Mouse (Mus musculus): Measurements from ENCODE around the gene Grik1.
A peak's percentile ranks its signal among the peaks of the same experiment; 100 is the strongest.

The Grik1 gene

GRCm38 (mm10) chr16:88142136-88142535 is 147.9 kb downstream of the Grik1 start:
- DNase-seq (ENCODE audit: low read depth, low spot score): no peak

- no peak for DNase-seq (ENCODE audit: low read depth, low spot score)
Measured at GRCm38 (mm10) chr16:88141594-88141993, 148.5 kb downstream of the Grik1 start.

- DNase-seq (ENCODE audit: low read depth, low spot score): no peak
Measured at GRCm38 (mm10) chr16:88138913-88139312, 151.2 kb downstream of the Grik1 start.

- DNase-seq (ENCODE audit: low read depth, low spot score): no peak
Measured at GRCm38 (mm10) chr16:88132919-88133318, 157.1 kb downstream of the Grik1 start.

GRCm38 (mm10) chr16:88131103-88131502 is 159.0 kb downstream of the Grik1 start:
- DNase-seq (ENCODE audit: low read depth, low spot score): no peak

- no peak for DNase-seq (ENCODE audit: low read depth, low spot score)
Measured at GRCm38 (mm10) chr16:88125098-88125497, 165.0 kb downstream of the Grik1 start.

GRCm38 (mm10) chr16:88112551-88113138 is 177.4 kb downstream of the Grik1 start:
- DNase-seq (ENCODE audit: low read depth, low spot score): no peak

GRCm38 (mm10) chr16:88111459-88111858 is 178.6 kb downstream of the Grik1 start:
- DNase-seq (ENCODE audit: low read depth, low spot score): no peak

- DNase-seq (ENCODE audit: low read depth, low spot score): no peak
Measured at GRCm38 (mm10) chr16:88094206-88094789, 195.8 kb downstream of the Grik1 start.

GRCm38 (mm10) chr16:88087280-88087679 is 202.8 kb downstream of the Grik1 start:
- DNase-seq (ENCODE audit: low read depth, low spot score): no peak

- DNase-seq (ENCODE audit: low read depth, low spot score): no peak
Measured at GRCm38 (mm10) chr16:88074716-88075115, 215.3 kb downstream of the Grik1 start.

GRCm38 (mm10) chr16:88060936-88061335 is 229.1 kb downstream of the Grik1 start:
- DNase-seq (ENCODE audit: low read depth, low spot score): no peak

GRCm38 (mm10) chr16:88048121-88048520 is 241.9 kb downstream of the Grik1 start:
- no peak for DNase-seq (ENCODE audit: low read depth, low spot score)

GRCm38 (mm10) chr16:88044321-88044720 is 245.7 kb downstream of the Grik1 start:
- DNase-seq (ENCODE audit: low read depth, low spot score): no peak

- peak; percentile 88 for DNase-seq (ENCODE audit: low read depth, low spot score)
Measured at GRCm38 (mm10) chr16:88042458-88042857, 247.6 kb downstream of the Grik1 start.

- no peak for DNase-seq (ENCODE audit: low read depth, low spot score)
Measured at GRCm38 (mm10) chr16:88038503-88039091, 251.5 kb downstream of the Grik1 start.

GRCm38 (mm10) chr16:87988805-87989204 is 301.3 kb downstream of the Grik1 start:
- no peak for DNase-seq (ENCODE audit: low read depth, low spot score)

- no peak for DNase-seq (ENCODE audit: low read depth, low spot score)
Measured at GRCm38 (mm10) chr16:87984201-87984870, 305.7 kb downstream of the Grik1 start.

- no peak for DNase-seq (ENCODE audit: low read depth, low spot score)
Measured at GRCm38 (mm10) chr16:87974076-87974443, 316.0 kb downstream of the Grik1 start.

GRCm38 (mm10) chr16:87973394-87974075 is 316.5 kb downstream of the Grik1 start:
- DNase-seq (ENCODE audit: low read depth, low spot score): no peak

- DNase-seq (ENCODE audit: low read depth, low spot score): no peak
Measured at GRCm38 (mm10) chr16:87971911-87972310, 318.2 kb downstream of the Grik1 start.

- DNase-seq (ENCODE audit: low read depth, low spot score): no peak
Measured at GRCm38 (mm10) chr16:87969936-87970335, 320.1 kb downstream of the Grik1 start.
